Mouse (Mus musculus) WW6 (cell line): ENCODE results near the gene Tent5a.

Experiments
- DNase-seq: peaks from one replicate; pipeline ENCODE4 v3.0.0-alpha.2; 2013; ENCODE audit warnings: low read depth, low spot score

The Tent5a gene

GRCm38 (mm10) chr9:85312473-85312872, 14.7 kb downstream of the Tent5a start, which contains the start of gene Gm11114:
Gene Gm11114 (plus strand): TSS chr9:85312773.
- DNase-seq = no peak

- no peak for DNase-seq
These were observed 23.8 kb downstream of the Tent5a start for GRCm38 (mm10) chr9:85303378-85303777.

- no peak for DNase-seq
These were observed 24.3 kb downstream of the Tent5a start for GRCm38 (mm10) chr9:85302849-85303248.

- no peak for DNase-seq
These were observed 53.0 kb downstream of the Tent5a start for GRCm38 (mm10) chr9:85274114-85274513.
